Mouse (Mus musculus): ENCODE measurements around the gene H2-M1.

The H2-M1 gene

GRCm38 (mm10) chr17:36672119-36672518, at the start of gene H2-M1:
Gene H2-M1, minus strand, starts transcription at chr17:36672219.
- no peak for DNase-seq

GRCm38 (mm10) chr17:36697693-36698092, 25.7 kb upstream of the H2-M1 start:
- no peak for DNase-seq

- DNase-seq: no peak
Observed at GRCm38 (mm10) chr17:36642566-36642965, 29.5 kb downstream of the H2-M1 start, which contains the start of gene H2-M9. Gene H2-M9, minus strand, starts transcription at chr17:36642666.

All from lung, postnatal 14 days (tissue).